Mouse (Mus musculus) WW6 (cell line): Measurements from ENCODE around the gene Cyp2u1.

Experiments used
- DNase-seq: peaks from one replicate; pipeline ENCODE4 v3.0.0-alpha.2; 2013; ENCODE audit warnings: low read depth, low spot score

Gene Cyp2u1

GRCm38 (mm10) chr3:131255399-131255981 lies 47.5 kb downstream of the Cyp2u1 start:
- DNase-seq: no peak

- no peak for DNase-seq
Observed at GRCm38 (mm10) chr3:131254991-131255390, 48.0 kb downstream of the Cyp2u1 start.

GRCm38 (mm10) chr3:131251601-131252000 lies 51.4 kb downstream of the Cyp2u1 start:
- DNase-seq: no peak

GRCm38 (mm10) chr3:131250978-131251377 lies 52.0 kb downstream of the Cyp2u1 start:
- no peak for DNase-seq

- DNase-seq: no peak
Observed at GRCm38 (mm10) chr3:131250283-131250682, 52.7 kb downstream of the Cyp2u1 start.

- DNase-seq: no peak
Observed at GRCm38 (mm10) chr3:131248444-131248843, 54.6 kb downstream of the Cyp2u1 start.

GRCm38 (mm10) chr3:131247851-131248250 lies 55.2 kb downstream of the Cyp2u1 start:
- no peak for DNase-seq

- no peak for DNase-seq
Observed at GRCm38 (mm10) chr3:131247447-131247846, 55.6 kb downstream of the Cyp2u1 start.

- no peak for DNase-seq
Observed at GRCm38 (mm10) chr3:131246579-131247046, 56.4 kb downstream of the Cyp2u1 start.

GRCm38 (mm10) chr3:131245766-131246578 lies 57.1 kb downstream of the Cyp2u1 start:
- DNase-seq: peak; percentile 43
